Mouse (Mus musculus) thymus, postnatal 4 days (tissue): ENCODE measurements at regions not wholly inside any gene's neighbourhood (a gene's known extent, or its start where the extent isn't known, plus 50 kb on each side); places are given as distances from the start of the nearest gene placed in this dataset.
A peak's percentile ranks its signal among the peaks of the same experiment; 100 is the strongest.

Source experiments
- DNase-seq: peaks from one replicate; pipeline ENCODE4 v3.0.0; 2021

- DNase-seq: no peak
These were observed 76.2 kb upstream of the Klf7 start for GRCm38 (mm10) chr1:64198322-64198721.

DNA sequence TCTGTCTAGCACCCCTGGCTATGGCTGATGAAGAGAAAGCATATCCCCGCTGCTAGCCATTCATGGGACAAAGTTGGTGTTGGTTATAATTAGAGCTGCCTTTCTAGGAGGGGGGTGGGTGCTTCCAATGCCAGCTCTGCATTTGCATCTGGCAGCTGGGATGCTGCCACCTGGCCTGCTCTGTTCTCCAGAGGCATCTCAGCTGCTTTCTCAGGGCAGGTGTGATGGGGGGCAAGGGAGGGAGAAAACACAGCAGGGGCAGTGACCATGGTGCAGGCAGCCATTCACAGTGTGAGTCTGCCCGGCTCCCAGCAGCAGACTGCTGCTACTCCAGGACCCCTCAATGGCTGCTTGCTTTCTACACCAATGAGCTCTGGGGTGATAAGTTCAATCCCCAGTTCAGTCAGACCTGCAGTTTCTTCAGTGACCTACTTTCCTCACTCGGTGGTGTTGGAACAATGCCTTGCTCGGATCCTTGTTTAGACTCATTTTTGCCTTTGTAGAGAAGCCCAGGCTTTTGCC lies 73.9 kb upstream of the Klf7 start:
- peak; percentile 19 for DNase-seq

DNA sequence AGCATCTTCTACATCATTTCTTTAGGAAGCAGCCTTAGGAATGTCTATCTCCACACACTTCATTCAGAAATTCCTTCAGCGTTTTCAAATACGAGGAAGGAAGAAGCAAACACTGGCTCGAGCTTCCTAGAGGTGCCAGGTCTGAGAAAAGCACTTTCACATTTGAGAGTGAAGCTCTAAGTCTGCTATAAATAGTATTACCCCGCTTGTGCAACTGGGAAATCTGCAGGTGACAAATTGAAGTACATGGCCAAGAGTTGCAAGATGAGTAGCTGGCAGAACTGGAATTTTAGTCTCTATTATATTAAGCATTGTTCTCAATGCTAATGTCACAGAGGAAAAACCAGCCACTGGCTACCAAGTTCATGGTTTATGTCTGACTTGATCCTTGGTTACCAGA lies 73.2 kb upstream of the Klf7 start:
- DNase-seq: no peak

DNA sequence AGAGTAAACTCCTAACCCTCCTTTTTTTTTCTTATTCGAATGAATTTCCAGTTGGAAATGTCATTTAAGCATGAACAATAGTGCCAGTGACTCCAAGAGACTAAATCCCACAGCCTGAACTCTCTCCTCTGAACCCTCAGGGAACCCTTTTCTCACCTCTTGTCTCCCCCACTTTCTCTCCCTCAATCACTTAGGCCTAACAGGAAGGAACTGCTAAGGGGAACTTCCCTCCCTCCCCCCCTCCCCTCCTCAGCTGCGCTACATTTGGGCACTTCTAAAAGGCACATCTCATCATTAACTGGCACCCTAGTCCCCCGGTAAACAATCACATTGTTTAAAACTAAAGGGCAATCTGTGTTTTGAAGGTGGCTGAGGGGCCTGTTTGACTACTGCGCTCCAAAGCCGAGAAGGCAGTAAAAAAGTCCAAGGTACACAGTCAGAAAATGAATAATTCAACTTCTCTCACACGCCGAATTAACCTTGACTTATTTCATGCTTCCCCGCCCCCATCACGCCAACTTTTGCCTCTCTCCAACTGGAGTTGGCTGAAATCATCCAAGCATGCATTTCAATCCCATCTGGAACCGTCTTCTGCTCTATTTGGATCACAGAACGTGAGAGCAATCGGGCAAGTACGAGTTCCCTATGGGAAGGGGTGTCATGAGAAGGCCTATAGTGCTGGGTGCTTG lies 71.2 kb upstream of the Klf7 start:
- DNase-seq: no peak

GRCm38 (mm10) chr1:64192736-64193135 lies 70.7 kb upstream of the Klf7 start:
- no peak for DNase-seq

DNA sequence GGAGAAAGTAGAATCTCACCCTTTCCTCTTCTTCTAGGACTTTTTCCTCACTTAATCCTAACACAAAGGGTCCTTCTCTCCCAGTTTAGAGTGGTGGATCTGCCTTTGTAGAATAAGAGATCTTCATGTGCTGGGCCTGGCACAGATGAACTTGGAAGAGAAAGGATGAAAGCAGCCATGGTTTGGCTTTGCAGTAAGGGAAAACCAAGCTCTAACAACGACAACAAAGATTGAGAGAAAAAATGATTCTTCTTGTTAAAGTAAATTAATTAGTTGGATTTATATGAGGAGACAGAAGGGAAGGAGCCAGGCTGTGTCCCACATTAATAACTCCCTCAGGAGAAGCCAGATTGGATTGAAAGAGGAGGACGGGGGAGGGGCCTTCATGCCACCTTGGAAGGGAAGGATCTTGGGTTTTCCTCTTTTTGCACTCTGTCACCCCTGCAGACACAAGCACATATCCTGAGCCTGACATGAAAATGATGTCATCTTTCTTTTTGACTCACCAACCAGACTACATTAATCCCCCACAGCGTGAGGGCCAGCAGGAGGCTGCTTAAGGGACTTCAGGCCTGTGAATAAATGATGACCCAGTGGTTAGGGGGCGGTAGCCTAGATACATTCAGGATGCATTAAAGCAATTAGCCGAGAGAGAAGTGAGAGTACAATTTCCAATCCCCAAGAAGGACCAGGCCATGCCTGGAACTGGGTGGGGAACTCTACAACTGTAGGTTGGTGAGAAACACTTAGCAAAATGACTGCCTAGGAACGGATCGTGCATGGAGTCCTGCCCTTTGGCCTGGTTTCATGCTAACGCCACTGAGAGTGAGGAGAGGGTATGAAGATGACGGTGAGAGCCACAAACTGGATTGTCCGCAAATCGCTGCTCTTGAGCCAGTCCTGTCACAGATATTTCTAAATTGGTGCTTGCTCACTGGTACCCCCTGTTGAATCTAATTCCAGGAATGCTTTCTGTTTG lies 69.4 kb upstream of the Klf7 start:
- no peak for DNase-seq

DNA sequence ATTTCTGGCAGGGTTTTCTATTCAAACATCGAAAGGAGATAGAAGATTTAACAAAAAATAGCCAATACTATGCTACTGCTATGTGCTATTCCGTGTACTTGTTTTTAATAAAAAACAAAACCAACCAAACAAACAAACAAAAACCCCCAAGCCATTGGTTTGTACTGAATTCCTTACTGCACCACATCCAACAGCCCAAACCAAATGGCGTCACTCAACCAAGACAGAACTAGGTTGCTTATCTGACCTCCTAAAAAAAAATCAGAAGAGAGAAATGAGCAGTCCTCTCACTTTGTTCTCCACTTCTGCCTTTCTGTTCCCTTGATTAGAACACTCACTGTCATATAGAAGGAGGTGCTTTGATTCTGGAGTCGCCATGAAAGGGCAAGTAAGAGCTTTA lies 68.6 kb upstream of the Klf7 start:
- no peak for DNase-seq

DNA sequence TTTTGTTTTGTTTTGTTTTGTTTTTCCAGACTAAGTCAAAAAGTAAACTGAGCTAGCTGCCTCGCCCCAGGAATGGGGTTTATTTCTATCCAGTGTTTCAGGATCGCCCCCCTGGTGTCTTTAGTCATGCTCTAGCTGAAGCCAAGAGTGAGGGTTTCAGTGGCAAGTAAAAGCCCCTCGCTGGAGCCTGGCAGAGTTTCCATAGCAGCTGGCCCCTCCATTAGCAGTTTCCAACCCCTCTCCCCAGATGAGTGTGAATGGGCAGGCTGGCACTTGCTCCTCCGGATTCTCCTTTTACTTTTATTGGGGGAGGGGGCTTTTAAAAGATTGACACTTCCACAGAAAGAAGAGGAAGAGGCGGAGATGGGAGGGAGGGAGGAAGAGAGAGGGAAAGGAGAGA lies 68.0 kb upstream of the Klf7 start:
- no peak for DNase-seq

DNA sequence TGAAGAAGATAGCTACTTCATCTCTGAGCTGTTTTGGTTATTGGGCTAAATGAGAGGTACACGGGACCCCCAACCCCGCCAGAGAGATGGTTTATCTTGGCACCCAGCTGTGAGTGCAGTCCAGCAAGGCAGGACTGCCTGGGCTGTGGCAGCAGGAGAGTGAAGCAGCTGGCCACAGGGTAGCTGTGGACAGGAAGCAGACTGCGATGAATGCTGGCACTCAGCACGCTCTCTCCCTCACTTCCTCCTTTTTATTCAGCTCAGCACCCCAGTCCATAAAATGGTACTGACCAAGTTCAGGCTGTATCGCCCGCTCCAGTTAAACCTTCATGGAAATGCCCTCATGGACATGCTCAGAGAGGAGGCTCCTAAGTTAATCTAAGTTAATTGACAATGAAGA lies 67.4 kb upstream of the Klf7 start:
- DNase-seq: no peak

DNA sequence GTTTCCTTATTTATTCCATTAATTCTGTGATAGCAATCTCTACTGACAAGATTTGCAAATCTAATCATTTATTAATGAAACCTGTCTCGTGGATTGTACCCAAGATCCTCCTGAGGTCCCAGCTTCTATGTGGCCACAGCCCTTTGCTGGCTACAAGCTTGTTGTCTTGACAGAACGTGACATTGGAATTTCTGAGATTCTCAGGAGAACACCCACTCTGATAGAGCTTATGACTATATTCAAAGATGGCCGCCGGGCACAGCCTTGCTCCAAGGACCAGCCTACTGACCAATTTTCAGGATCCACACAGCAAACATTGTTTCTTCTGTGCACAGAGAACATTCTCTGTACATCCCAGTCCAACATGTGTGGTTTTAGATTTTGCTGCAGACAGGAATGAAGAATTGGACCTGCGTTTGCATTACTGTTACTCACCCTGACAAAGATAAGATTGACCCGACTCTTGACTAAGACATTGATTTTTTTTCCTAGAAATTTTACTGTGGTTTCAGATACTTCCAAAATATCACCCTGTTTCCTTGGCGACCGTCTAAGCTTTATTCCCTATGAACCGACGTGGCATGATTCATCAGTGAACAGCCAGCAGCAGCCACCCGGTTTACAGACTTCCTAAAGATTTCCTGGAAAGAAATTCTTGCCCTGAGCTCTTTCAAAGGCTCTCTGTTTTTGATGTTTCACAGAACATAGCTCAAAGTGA lies 65.9 kb upstream of the Klf7 start:
- no peak for DNase-seq

GRCm38 (mm10) chr1:64173708-64174107 lies 51.6 kb upstream of the Klf7 start:
- DNase-seq: no peak

DNA sequence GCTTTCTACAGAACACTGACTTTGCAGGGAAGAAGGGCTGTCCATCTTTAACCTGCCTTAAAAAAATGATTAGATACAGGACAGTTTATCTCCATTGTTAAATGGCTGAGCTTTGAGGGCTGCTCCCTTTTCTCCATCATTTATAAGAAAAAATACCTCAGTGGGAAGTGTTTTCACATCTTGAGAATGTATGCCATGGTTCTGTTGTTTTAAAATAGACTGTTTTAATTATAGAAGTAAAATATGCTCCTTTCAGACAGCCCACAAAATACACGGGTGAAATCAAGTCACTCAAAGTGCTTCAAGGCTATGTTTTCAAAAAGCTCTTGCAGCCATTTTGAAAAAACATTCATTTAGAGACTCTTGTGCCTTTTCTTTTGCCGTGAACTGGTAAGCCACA lies 50.0 kb upstream of the Klf7 start:
- DNase-seq: no peak
